Mouse (Mus musculus) layer of hippocampus, adult 9-11 months (tissue): ENCODE measurements around the gene Katnb1.
A peak's percentile ranks its signal among the peaks of the same experiment; 100 is the strongest.

ENCODE experiments used
- DNase-seq: peaks from one replicate; pipeline ENCODE4 v3.0.0; 2022

Katnb1 gene

GRCm38 (mm10) chr8:95141469-95142074 is 60.6 kb downstream of the Katnb1 start:
- DNase-seq = no peak

GRCm38 (mm10) chr8:95142075-95142831 is 61.3 kb downstream of the Katnb1 start:
- DNase-seq = peak; percentile 94

- peak; percentile 67 for DNase-seq
These were observed 62.2 kb downstream of the Katnb1 start for GRCm38 (mm10) chr8:95142985-95143804.

GRCm38 (mm10) chr8:95143805-95144630 is 63.0 kb downstream of the Katnb1 start:
- peak; percentile 54 for DNase-seq

- DNase-seq = no peak
These were observed 63.6 kb downstream of the Katnb1 start for GRCm38 (mm10) chr8:95144631-95145015.

- no peak for DNase-seq
These were observed 65.2 kb downstream of the Katnb1 start for GRCm38 (mm10) chr8:95146044-95146745.

GRCm38 (mm10) chr8:95146846-95147245 is 65.9 kb downstream of the Katnb1 start:
- no peak for DNase-seq

GRCm38 (mm10) chr8:95149426-95149825 is 68.4 kb downstream of the Katnb1 start:
- DNase-seq = no peak

GRCm38 (mm10) chr8:95150608-95151007 is 69.6 kb downstream of the Katnb1 start:
- no peak for DNase-seq
